Mouse (Mus musculus) embryonic fibroblast, embryonic 13.5 days (primary cell): ENCODE measurements at regions not wholly inside any gene's neighbourhood (a gene's known extent, or its start where the extent isn't known, plus 50 kb on each side); places are given as distances from the start of the nearest gene placed in this dataset.

Experiments used
- CTCF ChIP-seq: IDR thresholded peaks from 2 replicates; pipeline ENCODE4 v1.5.1; 2011; ENCODE audit warnings: mild to moderate bottlenecking, control low read depth, low read length, moderate library complexity, borderline replicate concordance; ENCODE audit not compliant: insufficient read depth
- POLR2A ChIP-seq: IDR thresholded peaks from 2 replicates; pipeline ENCODE4 v1.6.1; 2011; ENCODE audit warnings: low read depth, mild to moderate bottlenecking, control low read depth, low read length, moderate library complexity

DNA sequence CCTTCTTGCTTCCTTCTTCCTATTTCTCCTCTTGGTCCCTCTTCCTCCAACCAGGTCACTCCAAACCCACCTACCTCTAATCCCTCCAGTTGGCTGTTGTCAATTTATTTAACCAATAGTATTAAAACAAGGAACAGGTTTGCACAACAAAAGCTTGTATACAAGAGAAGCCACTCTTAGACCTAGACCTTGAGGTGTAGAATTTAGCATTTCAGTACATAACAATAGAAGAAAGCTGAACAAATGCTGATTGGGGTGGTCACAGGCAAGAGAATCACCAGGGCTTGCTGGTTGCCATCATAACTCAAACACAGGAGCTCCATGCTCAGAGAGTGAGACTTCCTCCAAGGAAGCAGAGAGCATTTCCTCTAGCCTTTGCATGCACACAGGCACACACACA lies 272.2 kb downstream of the Slc30a10 start:
- TF ChIP-seq POLR2A (no peak), CTCF (no peak)
